Mouse (Mus musculus) hindbrain, embryonic 12.5 days (tissue): Measurements from ENCODE around the gene Sema3f. TPM values are rescaled to one million over a fixed set of nuclear protein-coding genes. Genes with fewer than 3 reads are reported as not detected.

Source experiments
- ATAC-seq: fragments of 200-750 bp; cut with Nextera tagmentation; 2 replicates; pipeline ENCODE4 v1.8.0; 2017; ENCODE audit warnings: moderate TSS enrichment; ENCODE audit not compliant: low FRiP score
- H3K27ac ChIP-seq: fragments of 300-500 bp; sonication (generic); 2 replicates; pipeline ENCODE4 v1.5.1; 2016; ENCODE audit warnings: mild to moderate bottlenecking
- H3K27me3 ChIP-seq: fragments of 300-500 bp; sonication (generic); 2 replicates; pipeline ENCODE4 v1.6.1; 2016; ENCODE audit warnings: mild to moderate bottlenecking
- H3K36me3 ChIP-seq: fragments of 300-500 bp; sonication (generic); 2 replicates; pipeline ENCODE4 v1.6.1; 2016; ENCODE audit warnings: mild to moderate bottlenecking
- H3K4me1 ChIP-seq: fragments of 300-500 bp; sonication (generic); 2 replicates; pipeline ENCODE4 v1.6.1; 2016
- H3K4me2 ChIP-seq: fragments of 300-500 bp; sonication (generic); replicated peaks from 2 replicates; pipeline ENCODE4 v1.6.1; 2016; ENCODE audit warnings: mild to moderate bottlenecking
- H3K4me3 ChIP-seq: fragments of 300-500 bp; sonication (generic); 2 replicates; pipeline ENCODE4 v1.5.1; 2016; ENCODE audit warnings: mild to moderate bottlenecking
- H3K9ac ChIP-seq: fragments of 300-500 bp; sonication (generic); 2 replicates; pipeline ENCODE4 v1.6.1; 2016; ENCODE audit warnings: mild to moderate bottlenecking, moderate library complexity
- H3K9me3 ChIP-seq: fragments of 300-500 bp; sonication (generic); replicated peaks from 2 replicates; pipeline ENCODE4 v1.6.1; 2016; ENCODE audit warnings: mild to moderate bottlenecking
- WGBS: fragments of 180-500 bp; shearing (Covaris S2); methylation state at CpG from one replicate; pipeline ENCODE4 v1.1.7; 2016; 5-methylcytosine and 5-hydroxymethylcytosine counted together
- polyA plus RNA-seq: library from polyadenylated mRNA; unstranded; fragments of >200 nt; fragmentation: Nextera tagmentation; extraction: Ambion mirVana; gene quantifications from 2 replicates; pipeline ENCODE4 v1.2.1, GENCODE M21; 2016

Sema3f gene
- polyA plus RNA-seq, 1 experiment from 2014 or later: 28.3 TPM

- Histone ChIP-seq H3K9ac (peak overlapping the region; percentile 94), H3K36me3 (peaks cover 11% of the 10 kb centered on the region), H3K4me1 (peaks cover 64% of the 10 kb centered on the region), H3K4me2 (peak overlapping the region; percentile 94), H3K9me3 (no peaks in the 10 kb centered on the region), H3K4me3 (peak overlapping the region; percentile 85), H3K27me3 (peaks cover 35% of the 10 kb centered on the region), H3K27ac (peak overlapping the region; percentile 89)
- ATAC-seq: no peak
- 0% methylated on average over 52 of the region's 55 CpGs for WGBS
These were observed 1.1 kb downstream of the Sema3f start for GRCm38 (mm10) chr9:107709096-107709696.

GRCm38 (mm10) chr9:107708439-107709095, 1.7 kb downstream of the Sema3f start:
- Histone ChIP-seq H3K36me3 (peaks cover 16% of the 10 kb centered on the region), H3K4me1 (peaks cover 64% of the 10 kb centered on the region), H3K27me3 (peaks cover 35% of the 10 kb centered on the region), H3K9me3 (no peaks in the 10 kb centered on the region), H3K9ac (peak overlapping the region; percentile 94), H3K27ac (peak overlapping the region; percentile 89), H3K4me2 (peak overlapping the region; percentile 94), H3K4me3 (peak overlapping the region; percentile 85)
- ATAC-seq: no peak
- WGBS: 2% methylated on average over 21 of the region's 21 CpGs

GRCm38 (mm10) chr9:107707701-107708438, 2.4 kb downstream of the Sema3f start:
- WGBS: 2% methylated on average over 17 of the region's 17 CpGs
- Histone ChIP-seq H3K4me2 (peak overlapping the region; percentile 94), H3K9ac (peak overlapping the region; percentile 94), H3K36me3 (peaks cover 19% of the 10 kb centered on the region), H3K9me3 (no peaks in the 10 kb centered on the region), H3K4me1 (peaks cover 69% of the 10 kb centered on the region), H3K4me3 (peak overlapping the region; percentile 85), H3K27me3 (peaks cover 37% of the 10 kb centered on the region), H3K27ac (peak overlapping the region; percentile 89)
- no peak for ATAC-seq

DNA sequence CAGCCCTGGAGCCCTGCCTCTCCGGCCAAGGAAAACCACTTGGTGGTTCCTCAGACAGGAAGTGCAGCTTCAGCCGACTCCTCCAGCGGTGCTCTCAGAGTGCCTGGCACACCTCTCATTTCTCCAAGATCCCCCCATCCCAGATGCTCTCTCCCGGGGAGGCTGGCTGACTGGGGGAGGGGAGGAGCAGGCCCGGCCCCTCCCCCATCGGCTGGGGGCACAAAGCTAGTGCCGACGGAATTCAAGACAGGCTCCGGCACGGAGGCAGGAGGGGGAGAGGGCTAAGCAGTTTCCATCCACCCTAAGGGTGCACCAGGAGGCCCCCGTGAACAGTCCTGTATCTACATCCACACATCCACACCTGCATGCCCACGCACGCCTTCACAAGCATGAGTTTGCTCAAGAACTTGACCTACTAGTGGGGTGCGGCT, 3.5 kb downstream of the Sema3f start:
- Histone ChIP-seq H3K4me1 (peaks cover 79% of the 10 kb centered on the region), H3K4me3 (peak overlapping the region; percentile 85), H3K9ac (peak overlapping the region; percentile 94), H3K27me3 (peaks cover 39% of the 10 kb centered on the region), H3K36me3 (peaks cover 24% of the 10 kb centered on the region), H3K9me3 (no peaks in the 10 kb centered on the region), H3K4me2 (peak overlapping the region; percentile 94), H3K27ac (peak overlapping the region; percentile 89)
- under 1% methylated on average over 14 of the region's 14 CpGs for WGBS
- no peak for ATAC-seq

DNA sequence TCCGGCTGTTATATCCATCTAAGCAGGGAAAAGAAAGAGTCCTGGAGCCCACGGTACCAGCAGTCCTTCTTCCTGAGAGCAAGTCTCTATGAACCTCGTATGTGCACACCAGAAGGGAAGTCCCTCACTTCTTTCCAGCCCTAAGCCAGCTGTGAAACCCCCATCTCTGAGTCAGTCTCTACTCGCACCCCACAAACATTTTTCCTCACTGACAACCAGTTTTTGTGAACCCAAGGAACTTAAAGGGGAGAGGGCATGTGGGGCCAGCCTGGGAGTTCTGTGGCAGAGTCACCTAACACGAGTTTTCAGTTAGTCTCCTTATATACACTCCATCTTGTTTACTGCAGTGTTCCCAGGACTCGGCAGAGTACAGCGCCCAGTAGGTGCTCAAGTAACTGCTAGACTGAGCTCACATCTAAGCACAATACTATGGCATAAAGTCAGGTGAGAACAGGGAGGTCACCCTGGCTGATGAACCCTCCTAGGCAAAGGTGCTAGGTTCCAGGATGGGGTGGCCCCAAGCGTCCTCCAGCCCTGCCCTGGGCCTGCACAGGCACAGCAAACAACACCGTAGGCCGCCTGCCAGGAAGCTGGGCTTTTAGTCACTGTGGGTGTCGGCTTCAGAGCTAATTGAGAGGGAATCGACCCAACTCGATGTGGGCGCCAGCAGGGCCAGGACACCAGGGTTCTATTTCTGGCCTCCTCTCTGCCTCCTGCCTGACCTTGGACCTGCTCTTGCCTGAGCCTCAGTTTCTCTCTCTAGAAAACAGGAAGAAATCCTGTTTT, 6.7 kb downstream of the Sema3f start:
- ATAC-seq: no peak
- Histone ChIP-seq H3K4me2 (no peak overlapping the region), H3K36me3 (peaks cover 26% of the 10 kb centered on the region), H3K27ac (0 out of 2 replicates have a peak overlapping the region, but pooled peaks have one; percentile 26), H3K27me3 (peaks cover 22% of the 10 kb centered on the region), H3K9ac (no peak overlapping the region), H3K4me1 (peaks cover 92% of the 10 kb centered on the region), H3K4me3 (no peak overlapping the region), H3K9me3 (no peaks in the 10 kb centered on the region)
- WGBS: 66% methylated on average over 14 of the region's 14 CpGs

DNA sequence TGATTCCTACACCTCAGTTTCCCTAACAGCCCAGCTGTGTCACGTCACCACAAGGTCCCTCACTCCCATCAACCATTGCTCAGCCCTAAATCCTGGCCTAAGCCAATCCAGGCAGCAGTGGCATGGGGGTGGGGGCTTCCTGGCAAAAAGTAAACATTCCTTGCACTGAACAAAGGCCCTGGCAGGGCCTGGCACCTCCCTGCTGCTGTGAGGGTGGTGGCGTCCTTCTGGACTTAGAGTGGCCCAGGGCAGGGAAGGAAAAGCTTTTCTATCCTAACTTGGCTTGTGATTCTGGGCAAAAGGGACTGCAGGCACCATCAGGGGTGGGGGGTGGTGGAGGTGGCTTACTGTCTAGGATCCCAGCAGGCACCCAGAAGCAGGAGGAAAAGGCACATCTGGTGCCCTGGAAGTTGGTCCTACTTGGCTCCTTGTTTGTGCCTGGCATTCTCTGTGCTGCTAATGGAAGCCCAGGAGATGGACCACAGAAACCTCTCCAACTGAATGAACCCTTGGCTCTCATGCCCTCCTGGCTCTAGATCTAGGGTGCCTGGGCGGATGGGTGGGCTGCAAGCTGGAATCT, 7.6 kb downstream of the Sema3f start:
- peaks cover 93% of the 10 kb centered on the region for H3K4me1 ChIP-seq
- 0 out of 2 replicates have a peak overlapping the region, but pooled peaks have one; percentile 26 for H3K27ac ChIP-seq
- H3K4me3 ChIP-seq: no peak overlapping the region
- peaks cover 26% of the 10 kb centered on the region for H3K36me3 ChIP-seq
- H3K27me3 ChIP-seq: peaks cover 19% of the 10 kb centered on the region
- ATAC-seq: no peak
- no peaks in the 10 kb centered on the region for H3K9me3 ChIP-seq
- 0 out of 2 replicates have a peak overlapping the region, but pooled peaks have one; percentile 27 for H3K9ac ChIP-seq
- WGBS: 87% methylated on average over 3 of the region's 3 CpGs
- no peak overlapping the region for H3K4me2 ChIP-seq

- H3K9me3 ChIP-seq: no peaks in the 10 kb centered on the region
- H3K27me3 ChIP-seq: peaks cover 19% of the 10 kb centered on the region
- no peak overlapping the region for H3K27ac ChIP-seq
- no peak overlapping the region for H3K4me3 ChIP-seq
- no peak for ATAC-seq
- H3K9ac ChIP-seq: 0 out of 2 replicates have a peak overlapping the region, but pooled peaks have one; percentile 6
- H3K4me1 ChIP-seq: peaks cover 93% of the 10 kb centered on the region
- 70% methylated on average over 12 of the region's 12 CpGs for WGBS
- H3K36me3 ChIP-seq: peaks cover 26% of the 10 kb centered on the region
- H3K4me2 ChIP-seq: no peak overlapping the region
These were observed 8.7 kb downstream of the Sema3f start for GRCm38 (mm10) chr9:107701594-107701993.

GRCm38 (mm10) chr9:107700114-107700571, 10.1 kb downstream of the Sema3f start:
- WGBS: 18% methylated on average over 6 of the region's 6 CpGs
- ATAC-seq: 0 out of 2 replicates have a peak, but pooled peaks have one; percentile 27

GRCm38 (mm10) chr9:107699376-107699980, 10.8 kb downstream of the Sema3f start:
- H3K4me3 ChIP-seq: no peak overlapping the region; the same call in 1 of the 2 replicates
- no peak; the same call in 1 of the 2 replicates for ATAC-seq
- 6% methylated on average over 9 of the region's 9 CpGs for WGBS
- peak overlapping the region; percentile 27 for H3K4me2 ChIP-seq
- no peaks in the 10 kb centered on the region for H3K9me3 ChIP-seq
- peak overlapping the region; percentile 50; the same call in 1 of the 2 replicates for H3K9ac ChIP-seq
- H3K36me3 ChIP-seq: peaks cover 17% of the 10 kb centered on the region
- H3K27me3 ChIP-seq: peaks cover 13% of the 10 kb centered on the region
- H3K27ac ChIP-seq: peak overlapping the region; percentile 49
- H3K4me1 ChIP-seq: peaks cover 94% of the 10 kb centered on the region

More at GRCm38 (mm10) chr9:107700114-107700571, 10.1 kb downstream of the Sema3f start:
- peaks cover 93% of the 10 kb centered on the region for H3K4me1 ChIP-seq
- peaks cover 17% of the 10 kb centered on the region for H3K27me3 ChIP-seq
- peak overlapping the region; percentile 50 for H3K9ac ChIP-seq
- H3K4me2 ChIP-seq: 0 out of 2 replicates have a peak overlapping the region, but pooled peaks have one; percentile 3
- 0 out of 2 replicates have a peak overlapping the region, but pooled peaks have one; percentile 49 for H3K27ac ChIP-seq
- H3K9me3 ChIP-seq: no peaks in the 10 kb centered on the region
- H3K4me3 ChIP-seq: no peak overlapping the region
- peaks cover 23% of the 10 kb centered on the region for H3K36me3 ChIP-seq

DNA sequence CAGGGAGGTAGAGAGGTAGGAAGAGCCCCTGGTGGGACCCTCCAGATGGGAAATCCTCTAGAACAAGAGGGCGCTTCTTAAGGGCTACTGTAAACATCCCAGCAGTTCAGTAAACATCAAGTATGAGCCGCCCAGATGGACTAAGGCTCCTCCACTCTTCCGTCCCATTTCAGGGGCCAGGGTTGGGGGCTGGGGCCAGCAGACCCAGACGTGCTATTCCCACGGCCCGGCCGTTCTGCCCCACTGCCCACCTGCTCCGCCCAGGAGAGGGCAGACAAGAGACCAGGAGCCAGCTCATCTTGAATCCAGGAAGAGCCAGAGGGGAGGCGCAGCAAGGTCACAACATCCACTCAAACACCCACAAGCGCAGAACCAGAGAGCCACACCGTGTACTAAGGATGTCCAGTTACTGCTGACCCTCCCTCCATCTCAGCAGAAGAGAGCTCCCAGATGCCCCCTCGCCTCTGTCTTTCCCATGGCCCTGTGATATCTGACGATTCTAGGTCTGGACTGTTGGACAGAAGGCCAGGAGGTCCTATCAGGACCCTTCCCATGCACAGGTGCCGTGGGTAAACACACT, 11.6 kb downstream of the Sema3f start:
- H3K4me1 ChIP-seq: peaks cover 87% of the 10 kb centered on the region
- H3K36me3 ChIP-seq: peaks cover 12% of the 10 kb centered on the region
- H3K4me2 ChIP-seq: peak overlapping the region; percentile 27; the same call in 1 of the 2 replicates
- ATAC-seq: 0 out of 2 replicates have a peak, but pooled peaks have one; percentile 21
- H3K9me3 ChIP-seq: no peaks in the 10 kb centered on the region
- peaks cover 11% of the 10 kb centered on the region for H3K27me3 ChIP-seq
- peak overlapping the region; percentile 49 for H3K27ac ChIP-seq
- peak overlapping the region; percentile 36 for H3K9ac ChIP-seq
- 13% methylated on average over 14 of the region's 14 CpGs for WGBS
- H3K4me3 ChIP-seq: no peak overlapping the region
